Mouse (Mus musculus): ENCODE data around the gene a.
"Not testable (repeated sequence)": the region's sequence is repeated elsewhere in the genome, so short reads cannot be mapped to it uniquely, and the experiment has no call there.

a gene

GRCm38 (mm10) chr2:154836537-154836936 is 45.3 kb downstream of the a start:
- DNase-seq (ENCODE audit: low spot score in 2 of 2), result no peak

GRCm38 (mm10) chr2:154848086-154848485 is 56.9 kb downstream of the a start:
- no peak for DNase-seq (ENCODE audit: low spot score in 2 of 2)

GRCm38 (mm10) chr2:154855383-154855782 is 64.2 kb downstream of the a start:
- DNase-seq (ENCODE audit: low spot score in 2 of 2), result peak; percentile 12 to 31

GRCm38 (mm10) chr2:154863672-154864071 is 72.5 kb downstream of the a start:
- DNase-seq (ENCODE audit: low spot score in 2 of 2), result no peak

- DNase-seq (ENCODE audit: low spot score in 2 of 2), result no peak
Observed at GRCm38 (mm10) chr2:154865696-154866095, 74.5 kb downstream of the a start.

- DNase-seq (ENCODE audit: low spot score in 2 of 2), result no peak
Observed at GRCm38 (mm10) chr2:154868106-154868505, 76.9 kb downstream of the a start.

GRCm38 (mm10) chr2:154869954-154870641 is 78.9 kb downstream of the a start:
- no peak for DNase-seq (ENCODE audit: low spot score in 2 of 2)

- DNase-seq (ENCODE audit: low spot score in 2 of 2), result no peak
Observed at GRCm38 (mm10) chr2:154876621-154877020, 85.4 kb downstream of the a start.

DNA sequence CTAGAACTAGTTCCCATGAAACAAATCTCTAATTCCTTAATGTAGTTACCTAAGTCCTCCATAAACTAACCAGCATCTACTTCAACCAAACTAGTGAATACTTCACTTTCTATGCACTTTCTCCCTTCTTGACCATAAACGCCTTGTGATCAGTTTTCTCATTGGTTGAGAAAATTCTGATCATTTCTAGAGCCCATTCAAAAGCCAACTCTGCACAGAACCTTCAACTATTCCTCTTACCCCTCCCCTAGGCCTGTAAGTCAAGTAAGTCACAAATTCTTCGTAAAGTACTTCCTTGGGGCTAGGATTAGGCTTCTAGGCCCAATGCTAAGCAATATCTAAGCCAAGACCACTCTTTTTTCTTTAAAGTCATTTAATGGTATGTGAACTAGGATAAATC is 100.4 kb downstream of the a start:
- no peak for DNase-seq (ENCODE audit: low spot score in 2 of 2)

GRCm38 (mm10) chr2:154892201-154893044 is 101.2 kb downstream of the a start, which contains the start of gene Eif2s2:
Gene Eif2s2, minus strand, starts transcription at chr2:154892935.
- peak; percentile 91 to 93 for DNase-seq (ENCODE audit: low spot score in 2 of 2)

GRCm38 (mm10) chr2:154893045-154893385 is 101.8 kb downstream of the a start:
- no peak for DNase-seq (ENCODE audit: low spot score in 2 of 2)

- no peak for DNase-seq (ENCODE audit: low spot score in 2 of 2)
Observed at GRCm38 (mm10) chr2:154893548-154893947, 102.3 kb downstream of the a start.

DNA sequence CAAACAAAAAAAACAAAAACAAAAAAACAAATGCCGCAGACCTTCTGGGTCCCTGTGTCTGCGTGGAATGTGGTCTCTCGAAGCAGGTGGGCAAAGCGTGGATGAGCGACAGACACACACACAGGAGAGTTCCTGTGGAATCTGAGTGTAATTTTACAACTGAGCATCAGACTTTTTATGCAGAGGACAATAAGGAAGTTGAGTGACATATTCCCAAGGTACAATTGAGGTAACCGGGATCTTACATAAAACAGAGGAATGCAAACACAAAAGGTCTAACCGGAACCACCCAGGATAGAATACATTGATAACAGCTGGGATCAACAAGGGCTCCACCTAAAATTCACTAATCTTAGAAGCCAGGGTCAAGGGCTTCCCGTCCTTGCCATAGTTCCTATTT is 107.8 kb downstream of the a start:
- DNase-seq (ENCODE audit: low spot score in 2 of 2), result not testable (repeated sequence)

GRCm38 (mm10) chr2:154899412-154899811 is 108.2 kb downstream of the a start:
- DNase-seq (ENCODE audit: low spot score in 2 of 2), result not testable (repeated sequence)

DNA sequence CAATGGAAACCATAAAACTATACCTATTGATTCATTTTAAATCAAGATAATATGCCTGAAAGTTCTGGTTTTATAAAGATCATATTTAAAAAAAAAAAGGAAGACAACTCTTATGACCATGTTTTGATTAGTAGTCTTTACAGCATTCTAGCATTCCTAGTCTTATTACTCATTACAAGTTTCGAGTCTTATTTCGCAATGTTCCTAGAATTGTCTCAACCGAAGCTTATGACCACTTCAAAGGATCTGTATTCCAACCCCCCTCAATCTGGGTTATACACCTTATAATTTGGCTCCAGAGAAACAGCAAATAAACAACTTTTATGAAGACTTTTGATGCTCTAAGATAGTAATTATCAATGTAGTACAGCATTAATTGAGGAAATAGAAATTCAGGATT is 110.9 kb downstream of the a start:
- DNase-seq (ENCODE audit: low spot score in 2 of 2), result no peak

DNA sequence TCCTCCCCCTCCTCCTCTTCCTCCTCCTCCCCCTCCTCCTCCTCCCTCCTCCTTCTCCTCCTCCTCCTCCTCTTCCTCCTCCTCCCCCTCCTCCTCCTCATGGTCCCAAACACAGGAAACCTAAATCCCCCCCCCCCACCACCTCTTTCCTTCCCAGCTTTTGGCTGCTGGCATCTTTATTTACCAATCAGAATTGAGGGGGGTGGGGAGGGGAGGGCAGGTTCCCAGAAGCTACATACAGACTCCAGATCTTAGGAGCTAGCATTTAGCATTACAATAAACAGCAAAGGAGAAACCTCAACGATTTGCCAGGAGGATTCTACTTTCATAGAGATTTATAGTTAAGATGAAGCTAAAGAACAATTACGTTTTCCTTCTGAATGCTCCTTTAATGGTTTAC is 114.6 kb downstream of the a start:
- DNase-seq (ENCODE audit: low spot score in 2 of 2), result no peak

DNA sequence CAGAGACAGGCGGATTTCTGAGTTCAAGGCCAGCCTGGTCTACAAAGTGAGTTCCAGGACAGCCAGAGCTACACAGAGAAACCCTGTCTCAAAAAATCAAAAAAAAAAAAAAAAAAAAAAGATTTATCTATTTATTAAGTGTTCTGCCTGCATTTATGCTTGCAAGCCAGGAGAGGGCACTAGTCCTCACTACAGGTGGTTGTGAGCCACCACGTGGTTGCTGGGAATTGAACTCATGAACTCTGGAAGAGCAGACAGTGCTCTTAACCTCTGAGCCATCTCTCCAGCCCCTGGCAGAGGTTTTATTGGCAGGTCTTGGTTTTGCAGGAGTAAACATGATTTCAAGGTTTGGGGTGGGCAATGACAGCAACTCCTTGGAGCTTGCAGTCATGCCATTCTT is 117.0 kb downstream of the a start:
- DNase-seq (ENCODE audit: low spot score in 2 of 2), result not testable (repeated sequence)

DNA sequence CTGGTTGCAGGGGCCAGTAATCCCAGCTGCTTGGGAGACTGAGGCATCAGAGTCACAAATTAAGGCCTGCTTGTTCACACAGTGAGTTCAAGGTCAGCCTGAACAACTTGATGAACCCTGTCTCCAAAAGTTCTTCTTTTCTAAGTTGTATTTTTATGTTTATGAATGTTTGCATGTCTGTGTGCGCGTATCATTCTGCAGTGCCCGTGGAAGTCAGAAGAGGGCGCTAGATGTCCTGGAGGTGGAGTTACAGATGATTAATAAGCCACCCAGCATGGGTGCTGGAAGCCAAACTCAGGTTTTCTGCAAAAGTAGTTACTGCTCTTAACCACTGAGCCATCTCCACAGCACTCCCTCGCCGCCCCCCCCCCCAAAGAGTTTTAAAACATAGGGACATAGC is 118.6 kb downstream of the a start:
- no peak for DNase-seq (ENCODE audit: low spot score in 2 of 2)

DNA sequence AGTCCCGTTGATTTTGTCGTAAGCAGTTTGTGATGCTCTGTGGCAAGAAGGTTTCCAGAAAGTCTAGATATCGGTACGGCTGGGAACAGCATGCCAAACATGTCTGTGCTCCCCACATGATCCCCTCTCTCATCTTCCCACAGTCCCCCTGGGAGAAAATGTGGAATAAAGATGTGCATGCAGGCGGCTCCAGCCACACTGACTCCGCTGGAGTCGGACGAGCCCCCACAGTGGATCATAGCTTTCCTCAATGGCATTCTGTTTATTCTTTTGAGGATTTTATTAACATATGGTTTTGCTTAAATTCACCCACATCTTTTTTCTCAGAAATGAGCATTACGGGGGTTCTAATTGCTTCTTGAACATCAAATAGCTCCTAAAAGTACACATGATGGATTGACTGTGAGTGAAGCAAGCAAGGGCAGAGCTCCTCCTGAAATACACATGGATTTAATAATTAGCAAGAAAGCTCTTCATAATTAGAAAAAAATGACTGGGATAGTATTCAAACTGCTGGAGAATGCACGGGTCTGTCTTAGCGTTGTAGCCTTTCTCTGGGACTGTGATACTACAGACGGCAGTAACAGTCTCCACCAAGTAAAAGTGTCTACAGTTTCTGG is 124.8 kb downstream of the a start:
- no peak for DNase-seq (ENCODE audit: low spot score in 2 of 2)

- no peak for DNase-seq (ENCODE audit: low spot score in 2 of 2)
Observed at GRCm38 (mm10) chr2:154916547-154916946, 125.3 kb downstream of the a start.

GRCm38 (mm10) chr2:154917866-154918641 is 126.9 kb downstream of the a start:
- no peak for DNase-seq (ENCODE audit: low spot score in 2 of 2)

GRCm38 (mm10) chr2:154920896-154921295 is 129.7 kb downstream of the a start:
- DNase-seq (ENCODE audit: low spot score in 2 of 2), result no peak
